Mouse (Mus musculus): Measurements from ENCODE around the gene Cd248.

The Cd248 gene

GRCm38 (mm10) chr19:5107556-5108270, 39.8 kb downstream of the Cd248 start:
- no peak for DNase-seq (ENCODE audit: low spot score)

GRCm38 (mm10) chr19:5108271-5108575, 40.3 kb downstream of the Cd248 start:
- no peak for DNase-seq (ENCODE audit: low spot score)

- DNase-seq (ENCODE audit: low spot score) = peak; percentile 75
Observed at GRCm38 (mm10) chr19:5108702-5109101, 40.8 kb downstream of the Cd248 start.

GRCm38 (mm10) chr19:5109659-5110453, 42.0 kb downstream of the Cd248 start:
- no peak for DNase-seq (ENCODE audit: low spot score)

- no peak for DNase-seq (ENCODE audit: low spot score)
Observed at GRCm38 (mm10) chr19:5113783-5114182, 45.9 kb downstream of the Cd248 start.

- DNase-seq (ENCODE audit: low spot score) = peak; percentile 93
Observed at GRCm38 (mm10) chr19:5117494-5118383, 49.9 kb downstream of the Cd248 start.

- no peak for DNase-seq (ENCODE audit: low spot score)
Observed at GRCm38 (mm10) chr19:5118384-5118698, 50.5 kb downstream of the Cd248 start, which contains the start of gene Klc2. Gene Klc2, minus strand, starts transcription at chr19:5118560.

Data from yolk sac, embryonic 10.5 days (tissue).